Mouse (Mus musculus): ENCODE results near the gene Agtrap.
"Not testable (repeated sequence)": the region's sequence is repeated elsewhere in the genome, so short reads cannot be mapped to it uniquely, and the experiment has no call there.

The Agtrap gene

DNA sequence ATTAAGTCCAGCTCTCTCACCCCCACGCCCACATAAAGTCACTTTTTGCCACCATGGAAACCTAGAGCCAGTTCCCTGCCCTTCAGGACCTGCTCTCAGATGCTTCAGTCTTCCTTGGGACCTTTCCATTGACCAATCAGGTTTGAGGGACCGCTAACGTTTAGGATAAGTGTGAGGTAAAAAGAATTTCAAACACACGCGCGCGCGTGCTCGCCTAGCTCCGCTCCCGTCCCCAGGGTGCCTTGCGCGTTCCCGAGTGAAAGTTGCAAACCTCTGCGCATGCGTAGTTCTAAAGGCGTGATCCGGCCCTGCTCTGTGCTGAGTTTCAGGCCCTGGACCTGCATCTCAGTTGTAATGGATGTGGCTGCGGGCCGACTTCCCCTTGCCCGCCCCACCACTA lies 12.6 kb downstream of the Agtrap start:
- peak; percentile 67 to 74 for DNase-seq (ENCODE audit: low spot score in 2 of 2)

DNA sequence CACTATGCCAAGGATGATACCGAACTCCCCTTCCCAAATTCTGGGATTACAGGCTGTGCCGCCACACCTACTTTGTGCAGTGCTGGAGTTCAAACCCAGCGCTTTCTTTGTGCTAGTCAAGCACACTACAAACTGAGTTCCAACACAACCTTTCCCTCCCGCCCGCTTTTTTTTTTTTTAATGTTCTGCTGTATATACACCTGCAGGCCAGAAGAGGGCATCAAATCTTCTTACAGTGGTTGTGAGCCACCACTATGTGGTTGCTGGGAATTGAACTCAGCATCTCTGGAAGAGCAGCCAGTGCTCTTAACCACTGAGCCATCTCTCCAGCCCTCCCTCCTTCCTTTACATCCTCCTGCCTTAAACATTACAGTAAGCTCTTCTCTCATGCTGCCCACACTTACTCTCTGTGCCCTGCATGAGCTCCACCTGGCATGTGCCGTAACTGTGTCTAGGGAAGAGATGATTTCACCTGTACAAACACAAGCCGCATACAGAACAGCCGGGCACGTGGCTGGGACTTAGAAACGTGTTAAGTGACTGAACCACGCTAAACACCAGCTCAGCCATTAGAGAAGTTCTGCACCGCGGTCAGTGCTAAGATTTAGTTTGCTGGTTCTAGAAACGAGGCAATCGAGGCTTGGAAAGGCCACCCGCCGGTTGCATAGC lies 13.2 kb downstream of the Agtrap start:
- no peak for DNase-seq (ENCODE audit: low spot score in 2 of 2)

DNA sequence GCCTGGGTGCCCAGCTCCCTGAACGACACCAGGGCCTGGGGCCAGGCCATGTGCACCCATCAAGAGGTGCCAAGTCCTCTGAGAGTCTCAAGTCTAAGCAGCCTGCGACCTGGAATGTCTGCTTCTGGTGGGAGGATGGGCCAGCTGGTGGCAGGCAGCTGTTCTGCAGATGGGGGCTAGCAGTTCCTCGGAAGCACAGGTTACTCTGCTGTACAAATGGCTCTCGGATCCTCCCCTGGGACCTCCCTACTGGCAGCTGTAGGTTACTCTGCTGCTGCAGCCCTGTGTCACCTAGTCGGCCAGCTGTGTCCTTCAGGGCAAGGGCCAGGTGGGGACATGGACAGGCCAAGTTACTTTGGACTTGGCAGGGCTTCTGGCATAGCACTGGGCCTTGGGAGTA lies 16.3 kb downstream of the Agtrap start:
- DNase-seq (ENCODE audit: low spot score in 2 of 2), result no peak

DNA sequence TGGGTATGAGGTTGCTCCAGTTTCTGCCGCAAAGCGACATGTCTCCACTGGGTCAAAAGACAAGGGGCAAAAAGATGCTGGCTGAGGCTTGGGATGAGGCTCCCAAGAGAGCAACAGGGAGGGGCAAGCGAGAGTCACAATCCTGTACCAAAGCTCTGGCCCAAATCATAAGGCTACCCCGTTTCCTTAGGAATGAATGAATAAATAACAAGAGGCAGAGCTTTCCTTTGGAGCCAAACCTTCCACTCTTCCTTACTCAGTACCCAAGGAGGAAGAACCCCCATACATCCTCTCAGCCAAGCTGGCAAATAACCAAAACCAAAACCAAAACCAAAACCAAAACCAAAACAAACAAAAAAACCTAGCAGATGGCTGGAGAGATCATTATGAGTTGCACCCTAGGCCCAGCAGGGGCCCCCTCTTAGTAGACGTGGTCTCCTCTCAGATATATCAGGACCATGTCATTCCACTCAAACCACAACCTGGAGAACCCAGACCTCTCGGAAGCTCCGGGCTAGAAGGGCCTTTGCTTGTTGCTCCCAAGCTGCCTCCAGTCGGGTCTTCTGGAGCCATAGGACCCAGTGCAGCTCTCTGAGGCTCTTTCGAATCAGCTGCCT lies 18.1 kb downstream of the Agtrap start:
- DNase-seq (ENCODE audit: low spot score in 2 of 2), result no peak

DNA sequence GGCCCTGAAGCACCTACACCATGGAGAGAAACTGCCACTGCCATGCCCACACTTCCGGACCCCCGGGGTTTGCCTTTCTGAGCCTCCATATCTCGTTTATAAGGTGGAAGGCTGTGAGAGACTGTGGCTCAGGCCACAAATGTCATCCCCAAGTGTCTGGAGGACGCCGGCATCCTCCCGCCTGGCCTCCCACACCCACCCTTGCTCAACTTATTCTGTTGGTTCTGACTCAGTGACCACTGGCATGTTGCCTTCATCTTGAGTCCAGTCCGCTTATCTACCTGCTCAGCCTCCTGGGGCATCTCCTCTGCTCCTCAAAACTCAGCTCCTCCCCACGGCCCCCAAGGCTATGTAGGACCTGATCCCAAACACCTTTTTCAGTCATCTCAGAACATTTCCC lies 20.5 kb downstream of the Agtrap start:
- DNase-seq (ENCODE audit: low spot score in 2 of 2), result no peak

DNA sequence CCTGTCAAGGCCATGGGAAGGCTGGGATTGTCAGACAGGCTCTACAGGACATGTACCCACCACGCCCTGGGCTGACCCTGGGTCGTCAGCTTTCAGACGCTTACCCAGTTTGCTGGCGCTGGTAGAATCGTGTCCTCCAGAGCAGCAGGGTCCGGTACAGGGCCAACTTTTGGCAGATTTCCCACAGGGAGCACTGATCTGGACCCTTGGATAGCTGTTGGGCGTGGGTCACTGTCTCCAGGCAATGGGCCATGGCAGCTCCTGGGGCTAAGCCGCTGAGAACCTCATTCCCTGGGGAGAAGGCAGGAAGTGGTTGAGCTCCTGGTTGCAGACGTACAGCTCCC lies 21.5 kb downstream of the Agtrap start:
- no peak for DNase-seq (ENCODE audit: low spot score in 2 of 2)

DNA sequence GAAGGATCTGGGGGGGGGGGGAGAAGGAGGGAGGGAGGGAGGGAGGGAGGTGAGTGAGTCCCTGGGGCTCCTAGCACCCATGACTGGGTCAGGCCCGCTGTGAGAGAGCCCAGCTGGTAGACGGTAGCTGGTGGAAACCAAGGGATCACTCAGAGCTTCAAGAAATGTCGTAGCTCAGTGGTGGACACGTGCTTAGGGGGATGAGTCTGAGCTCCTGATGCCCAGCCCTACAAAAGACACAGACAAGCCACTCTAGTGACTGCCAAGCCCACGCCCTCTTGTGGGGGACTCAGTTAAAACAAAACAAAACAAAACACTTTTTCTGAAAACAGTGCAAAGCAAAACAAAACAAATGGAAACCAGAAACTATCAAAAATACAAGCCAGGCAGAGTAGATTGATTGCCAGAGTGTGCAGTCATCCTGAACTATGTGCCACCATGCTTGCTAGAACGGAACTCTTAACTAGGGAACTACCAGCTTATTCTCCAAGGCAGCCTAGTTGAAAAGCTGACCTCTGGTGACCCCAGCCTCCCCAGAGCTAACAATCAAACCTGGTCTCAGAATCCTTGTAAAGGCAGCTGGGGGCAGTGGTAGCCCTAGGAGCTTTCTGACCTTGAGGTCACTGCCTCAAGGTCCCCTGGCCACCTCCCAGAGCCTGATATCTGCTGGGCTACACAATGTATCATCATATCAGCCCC lies 22.0 kb downstream of the Agtrap start:
- DNase-seq (ENCODE audit: low spot score in 2 of 2), result no peak

DNA sequence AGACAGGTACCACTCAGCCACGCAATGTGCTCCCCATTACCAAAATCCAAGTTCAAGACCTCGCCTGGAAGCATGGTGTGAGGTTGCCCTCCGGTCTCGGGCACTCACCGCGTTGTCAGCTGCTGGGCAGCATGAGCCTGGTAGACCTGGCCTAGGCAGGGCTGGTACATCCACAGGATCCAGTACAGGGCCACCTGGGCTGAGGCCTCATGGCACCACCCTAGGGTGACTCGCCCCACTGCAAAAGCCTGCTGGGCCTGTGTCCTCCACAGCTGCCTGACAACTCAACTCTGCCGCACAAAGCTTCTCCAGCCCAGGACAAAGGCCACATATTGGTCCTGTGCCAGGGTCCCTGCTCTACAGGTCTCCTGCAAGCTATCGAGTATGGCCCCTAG lies 26.7 kb downstream of the Agtrap start:
- no peak for DNase-seq (ENCODE audit: low spot score in 2 of 2)

DNA sequence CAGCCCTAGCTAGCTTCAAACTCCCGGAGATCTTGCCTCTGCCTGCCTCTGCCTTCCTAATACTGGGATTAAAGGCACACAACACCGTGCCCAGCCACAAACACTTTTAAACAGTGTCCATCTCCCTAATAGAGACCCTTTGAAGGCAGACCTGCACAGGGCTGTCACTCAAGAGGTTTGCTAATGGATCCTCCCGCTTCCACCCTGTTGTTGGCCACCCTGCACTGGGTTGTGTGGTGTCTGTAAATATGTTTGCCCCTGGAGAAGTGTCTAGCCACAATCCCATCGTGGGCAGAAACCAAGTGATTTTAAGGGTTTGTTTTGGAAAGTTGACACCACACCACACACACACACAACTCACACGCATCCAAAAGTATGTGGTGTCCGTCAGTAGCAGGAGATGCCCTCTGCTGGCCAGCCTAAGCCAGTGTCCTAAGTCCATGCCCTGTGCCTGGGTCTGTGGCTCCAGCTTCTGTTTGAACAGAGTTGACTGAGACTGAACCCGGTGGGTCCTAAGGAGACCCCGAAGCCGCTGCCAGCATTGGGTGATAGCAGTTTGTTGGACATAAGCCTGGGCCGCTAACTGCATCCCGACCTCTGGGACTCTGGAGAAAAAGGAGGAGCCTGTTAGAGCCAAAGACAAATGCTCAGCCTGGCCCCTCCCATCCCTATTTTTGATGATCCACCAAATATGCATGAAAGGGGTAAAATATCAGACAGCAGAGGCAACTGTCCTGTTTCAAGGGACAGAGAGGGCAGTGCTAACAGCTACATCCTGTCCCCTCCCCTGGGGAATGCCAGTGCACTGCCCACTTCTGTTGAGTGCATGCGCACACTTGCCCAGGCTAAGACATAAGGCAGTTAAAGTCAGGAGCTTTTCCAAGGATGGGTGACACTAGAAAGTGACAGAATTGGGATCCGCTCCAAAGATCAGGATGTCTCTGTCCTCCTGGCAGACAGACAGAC lies 27.4 kb downstream of the Agtrap start:
- DNase-seq (ENCODE audit: low spot score in 2 of 2), result no peak

DNA sequence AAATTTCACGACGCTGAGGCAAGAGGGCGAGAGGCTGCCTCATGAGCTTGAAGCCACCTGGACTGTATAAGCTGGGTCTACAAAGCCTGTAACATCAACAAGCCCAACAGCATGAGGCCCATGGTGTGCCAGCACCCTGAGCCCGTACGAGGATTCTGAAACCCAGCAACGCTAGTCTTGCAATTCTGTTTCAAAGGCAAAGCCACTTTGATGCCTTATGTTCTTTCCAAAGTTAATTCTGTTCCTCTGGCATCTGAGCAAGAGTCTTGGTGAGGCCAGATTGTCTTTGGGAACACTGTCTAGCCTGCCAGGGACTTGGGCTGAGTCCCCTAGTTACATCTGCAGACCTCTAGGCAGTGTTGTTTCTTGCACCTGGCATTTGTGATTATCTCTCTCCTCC lies 28.8 kb downstream of the Agtrap start:
- DNase-seq (ENCODE audit: low spot score in 2 of 2), result no peak

DNA sequence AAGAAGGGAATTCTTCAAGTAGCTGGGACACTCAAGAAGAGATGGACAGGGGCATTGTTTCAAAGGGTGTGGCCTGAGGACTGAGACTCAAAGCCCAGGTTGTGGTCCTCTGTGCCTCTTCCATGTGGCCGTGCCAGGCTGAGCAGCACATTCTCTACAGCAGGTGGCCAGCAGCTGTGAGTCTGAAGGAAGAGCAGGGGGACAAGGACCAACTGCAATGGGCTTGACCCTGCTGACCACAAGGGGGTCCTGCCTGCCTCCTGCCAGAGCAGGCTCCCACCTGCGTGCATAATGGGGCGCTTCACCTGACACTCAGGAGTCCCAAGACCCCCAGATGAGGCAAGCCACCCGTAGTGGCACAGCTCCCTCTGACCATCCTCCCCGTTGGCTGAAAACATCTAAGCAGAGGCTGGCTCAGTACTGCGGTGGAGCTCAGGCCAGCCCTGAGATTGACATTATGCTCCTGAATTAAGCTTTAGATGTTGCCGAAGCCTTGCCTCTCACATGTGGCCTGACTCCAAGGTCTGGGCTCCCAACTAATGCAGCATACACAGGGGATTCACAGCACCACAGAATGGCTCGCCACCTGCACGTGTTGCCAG lies 29.5 kb downstream of the Agtrap start:
- DNase-seq (ENCODE audit: low spot score in 2 of 2), result no peak

DNA sequence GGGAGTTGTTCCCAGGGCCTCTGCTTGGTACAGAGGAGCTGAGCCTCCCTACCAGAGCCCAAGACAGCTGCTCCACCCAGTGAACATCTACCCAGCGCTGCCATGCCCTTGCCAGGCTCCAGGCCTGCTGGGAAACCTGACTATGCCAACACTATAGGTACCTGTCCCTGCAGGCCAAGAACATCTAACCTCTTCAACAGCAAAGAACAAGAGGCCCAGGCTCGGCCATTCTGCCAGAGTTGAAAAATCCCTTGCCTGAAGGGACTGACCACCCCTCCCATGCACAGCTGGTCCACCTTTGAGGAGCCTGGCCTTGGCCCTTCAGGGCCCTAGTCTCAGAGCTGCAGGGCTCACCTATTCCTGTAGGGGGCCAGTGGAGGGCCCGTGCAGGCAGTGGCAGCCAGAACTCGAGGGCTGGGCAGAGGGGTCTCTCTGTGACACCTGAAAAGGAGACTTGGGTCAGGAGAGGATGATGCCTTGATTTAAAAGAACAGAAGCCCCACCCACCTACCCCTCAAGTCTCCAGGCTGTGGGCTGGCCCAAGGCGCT lies 30.1 kb downstream of the Agtrap start:
- no peak for DNase-seq (ENCODE audit: low spot score in 2 of 2)

DNA sequence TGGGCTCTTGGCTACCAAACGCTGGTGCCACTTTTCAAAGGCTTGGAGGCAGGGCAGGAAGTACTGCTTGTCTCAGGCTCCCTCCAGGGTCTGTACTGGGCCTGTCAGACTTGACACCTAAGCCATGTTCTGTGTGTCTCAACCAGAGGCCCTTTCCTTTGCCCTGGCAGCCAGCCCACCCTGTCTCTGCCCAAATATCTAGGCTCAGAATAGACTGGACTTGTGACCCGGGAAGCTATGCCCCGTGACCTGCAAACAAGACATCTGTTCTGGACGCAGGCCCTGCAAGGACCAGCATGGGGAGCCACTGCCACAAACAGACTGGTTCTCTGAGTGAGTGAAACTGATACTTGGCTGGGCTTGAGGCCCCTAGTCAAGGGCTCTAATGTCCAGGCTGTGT lies 31.0 kb downstream of the Agtrap start:
- no peak for DNase-seq (ENCODE audit: low spot score in 2 of 2)

DNA sequence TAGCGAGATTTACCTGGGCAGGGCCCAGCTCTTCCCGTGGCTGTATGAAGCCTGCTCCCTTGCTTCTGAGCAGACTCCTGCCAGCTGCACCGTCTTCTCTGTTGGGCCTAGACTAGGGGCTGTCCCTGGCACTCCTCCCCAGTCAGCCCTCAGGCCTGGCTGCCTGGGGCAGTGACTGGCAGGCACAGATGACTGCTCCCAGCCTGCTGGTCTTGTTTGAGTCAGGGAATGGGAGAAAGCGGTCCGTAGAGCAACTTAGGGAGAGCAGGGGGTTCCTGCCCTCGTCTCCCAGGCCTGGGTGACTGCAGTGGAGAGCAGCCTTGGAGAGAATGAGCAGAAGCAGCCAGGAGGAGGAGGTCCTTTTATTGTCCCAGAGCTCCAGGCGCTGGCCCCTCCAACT lies 31.6 kb downstream of the Agtrap start:
- no peak for DNase-seq (ENCODE audit: low spot score in 2 of 2)

DNA sequence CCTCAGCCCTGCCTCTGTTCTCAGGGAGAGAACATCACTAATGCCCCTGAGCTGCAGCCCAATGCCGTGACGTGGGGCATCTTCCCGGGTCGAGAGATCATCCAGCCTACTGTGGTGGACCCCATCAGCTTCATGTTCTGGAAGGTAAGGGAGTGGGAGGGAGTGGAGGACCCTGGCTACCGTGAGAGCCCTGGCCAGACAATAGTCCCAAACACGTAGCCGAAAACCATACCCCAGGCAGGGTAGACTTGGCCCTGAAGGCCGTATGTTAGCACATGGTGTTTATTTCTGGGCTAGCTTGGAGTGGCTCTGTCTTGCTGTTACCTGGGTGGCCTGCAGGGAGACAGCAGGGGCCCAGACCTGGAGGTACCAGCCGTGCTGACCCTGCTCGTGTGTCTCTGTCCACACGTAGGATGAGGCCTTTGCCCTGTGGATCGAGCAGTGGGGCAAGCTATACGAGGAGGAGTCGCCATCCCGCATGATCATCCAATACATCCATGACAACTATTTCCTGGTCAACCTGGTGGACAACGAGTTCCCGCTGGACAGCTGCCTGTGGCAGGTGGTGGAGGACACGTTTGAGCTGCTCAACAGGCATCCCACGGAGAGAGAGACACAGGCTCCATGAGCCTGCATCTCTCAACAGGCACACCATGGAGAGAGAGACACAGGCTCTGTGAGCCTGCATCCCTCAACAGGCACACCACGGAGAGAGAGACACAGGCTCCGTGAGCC lies 32.7 kb downstream of the Agtrap start:
- no peak for DNase-seq (ENCODE audit: low spot score in 2 of 2)

DNA sequence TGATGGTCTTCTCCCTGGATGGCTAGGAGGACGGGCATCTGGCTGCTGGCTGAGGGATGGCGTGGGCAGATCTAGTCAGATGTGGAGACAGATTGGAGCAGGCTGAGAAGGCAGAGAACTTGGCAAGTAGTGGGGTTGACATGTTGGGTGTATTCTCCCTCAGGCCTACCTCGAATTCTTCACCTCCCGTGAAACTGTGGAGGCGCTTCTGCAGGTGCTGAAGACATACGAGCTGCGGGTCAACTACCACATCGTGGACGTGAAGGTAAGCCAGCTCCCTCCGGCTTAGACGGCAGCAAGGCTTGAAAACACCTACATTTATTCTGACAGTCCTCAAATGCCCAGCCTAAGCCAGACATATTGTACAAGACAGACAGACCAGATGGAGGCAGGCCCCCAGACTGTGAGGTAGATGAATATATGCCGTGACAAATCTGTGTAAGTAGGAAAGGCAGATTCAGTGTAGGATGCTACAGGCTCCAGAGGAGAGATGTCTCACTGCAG lies 34.4 kb downstream of the Agtrap start:
- DNase-seq (ENCODE audit: low spot score in 2 of 2), result no peak

DNA sequence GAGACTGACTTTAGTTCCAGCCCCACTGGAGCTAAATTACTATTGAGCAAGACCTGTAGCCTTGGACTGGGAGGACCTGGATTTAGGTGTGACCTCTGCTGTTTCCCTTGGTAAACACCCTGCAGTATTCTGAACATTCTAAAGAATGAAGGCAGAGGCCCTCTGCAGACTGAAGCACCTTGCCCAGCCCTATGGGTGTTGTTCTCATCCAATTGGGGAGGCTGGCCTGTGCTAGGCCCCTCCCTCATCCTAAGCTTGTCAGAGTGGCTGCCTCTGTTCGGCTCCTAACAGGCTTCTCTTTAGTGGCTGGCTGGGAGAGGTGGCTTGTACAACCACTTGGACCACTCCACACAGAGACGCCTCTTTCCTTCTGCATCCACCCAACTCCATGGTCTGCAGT lies 34.9 kb downstream of the Agtrap start:
- DNase-seq (ENCODE audit: low spot score in 2 of 2), result no peak

DNA sequence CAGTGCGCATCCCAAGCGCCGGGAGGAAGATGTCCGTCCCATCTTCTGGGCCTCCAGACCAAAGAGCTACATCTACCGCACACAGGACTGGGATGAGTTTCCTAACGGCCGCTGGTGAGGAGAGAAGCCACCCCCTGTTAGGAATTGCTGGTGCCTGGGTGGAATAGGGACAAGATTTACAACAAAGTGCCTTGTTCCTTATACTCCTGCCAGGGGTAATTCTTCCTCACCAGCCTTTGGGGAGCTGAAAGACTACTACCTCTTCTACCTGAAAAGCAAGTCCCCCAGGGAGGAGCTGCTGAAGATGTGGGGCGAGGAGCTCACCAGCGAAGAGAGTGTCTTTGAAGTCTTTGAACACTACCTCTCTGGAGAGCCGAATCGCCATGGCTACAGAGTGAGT lies 35.9 kb downstream of the Agtrap start:
- DNase-seq (ENCODE audit: low spot score in 2 of 2), result no peak

DNA sequence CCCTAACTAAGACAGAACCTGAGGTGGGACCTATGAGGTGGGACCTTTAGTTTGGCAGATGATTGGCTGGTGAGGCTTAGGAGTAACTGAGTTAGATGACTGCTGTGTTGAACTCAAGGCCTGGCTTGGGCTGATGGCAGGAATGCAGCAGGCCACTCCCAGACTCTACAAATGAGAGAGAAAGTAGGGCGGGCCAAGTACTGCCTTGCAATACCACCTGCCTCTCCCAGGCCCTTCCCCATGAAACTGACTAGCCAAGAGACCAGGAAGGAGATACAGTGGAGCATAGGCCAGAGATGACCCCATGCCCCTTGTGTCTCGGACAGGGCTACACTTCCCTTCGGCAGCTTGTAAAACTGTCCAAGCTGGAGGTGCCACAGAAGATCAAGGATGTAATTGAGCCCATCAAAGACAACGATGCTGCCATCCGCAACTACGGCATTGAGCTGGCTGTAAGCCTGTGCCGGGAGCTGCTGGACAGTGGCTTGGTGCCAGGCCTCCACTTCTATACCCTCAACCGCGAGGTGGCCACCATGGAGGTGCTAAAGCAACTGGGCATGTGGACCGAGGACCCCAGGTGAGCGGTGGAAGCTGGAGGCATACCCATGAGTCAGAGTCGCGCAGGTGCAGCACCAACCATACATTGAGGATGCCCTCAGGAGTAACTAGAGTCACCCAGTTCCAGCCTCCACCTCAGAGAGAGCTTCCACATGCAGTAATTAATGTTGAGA lies 36.6 kb downstream of the Agtrap start:
- DNase-seq (ENCODE audit: low spot score in 2 of 2), result no peak

DNA sequence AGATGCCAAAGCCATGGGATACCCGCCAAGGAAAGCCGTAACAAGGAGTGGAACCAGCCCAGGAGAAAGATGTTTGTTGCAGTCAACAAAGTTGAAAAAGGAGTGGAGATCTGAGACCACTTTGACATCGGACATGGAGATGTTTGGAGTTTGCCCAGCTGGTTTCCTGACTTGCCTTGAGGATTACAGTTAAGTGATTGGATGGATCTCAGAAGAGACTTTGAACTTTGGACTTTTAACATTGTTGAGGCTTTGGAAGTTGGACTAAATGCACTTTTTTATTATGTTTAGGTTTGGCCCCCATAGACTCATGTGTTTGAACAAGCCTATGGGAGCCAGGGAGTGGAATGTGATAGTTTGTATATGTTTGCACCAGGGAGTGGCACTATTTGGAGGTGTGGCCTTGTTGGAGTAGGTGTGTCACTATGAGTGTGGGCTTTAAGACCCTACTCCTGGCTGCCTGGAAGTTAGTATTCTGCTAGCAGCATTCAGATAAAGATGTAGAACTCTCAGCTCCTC lies 37.4 kb downstream of the Agtrap start:
- DNase-seq (ENCODE audit: low spot score in 2 of 2), result not testable (repeated sequence)

Data from spleen, postnatal 36 days (tissue).